Mouse (Mus musculus) hindbrain, postnatal 0 days (tissue): Measurements from ENCODE around the gene Slit3. TPM values are rescaled to one million over a fixed set of nuclear protein-coding genes. Genes with fewer than 3 reads are reported as not detected.
A peak's percentile ranks its signal among the peaks of the same experiment; 100 is the strongest.

Source experiments
- ATAC-seq: fragments of 200-750 bp; cut with Nextera tagmentation; 2 replicates; pipeline ENCODE4 v1.8.0; 2017; ENCODE audit warnings: mild to moderate bottlenecking, moderate TSS enrichment, moderate library complexity
- DNase-seq: peaks from one replicate; pipeline ENCODE4 v3.0.0-alpha.2; 2015; ENCODE audit warnings: low spot score
- H3K27ac ChIP-seq: fragments of 300-500 bp; sonication (generic); 2 replicates; pipeline ENCODE4 v1.5.1; 2014; ENCODE audit warnings: mild to moderate bottlenecking
- H3K27me3 ChIP-seq: fragments of 300-500 bp; sonication (generic); 2 replicates; pipeline ENCODE4 v1.6.1; 2014; ENCODE audit warnings: low read length, mixed read lengths; ENCODE audit not compliant: insufficient read depth
- H3K36me3 ChIP-seq: fragments of 300-500 bp; sonication (generic); 2 replicates; pipeline ENCODE4 v1.6.1; 2014; ENCODE audit warnings: low read length, mixed read lengths; ENCODE audit not compliant: insufficient read depth
- H3K4me1 ChIP-seq: fragments of 300-500 bp; sonication (generic); 2 replicates; pipeline ENCODE4 v1.6.1; 2014; ENCODE audit warnings: antibody characterized with exemption, low read length, mixed read lengths; ENCODE audit not compliant: insufficient read depth
- H3K4me2 ChIP-seq: fragments of 300-500 bp; sonication (generic); 2 replicates; pipeline ENCODE4 v1.6.1; 2014; ENCODE audit warnings: low read depth, mild to moderate bottlenecking, low read length, moderate library complexity, mixed read lengths
- H3K4me3 ChIP-seq: fragments of 300-500 bp; sonication (generic); 2 replicates; pipeline ENCODE4 v1.5.1; 2014; ENCODE audit warnings: low read length
- H3K9ac ChIP-seq: fragments of 300-500 bp; sonication (generic); replicated peaks from 2 replicates; pipeline ENCODE4 v1.6.1; 2014; ENCODE audit warnings: mild to moderate bottlenecking, low read length, moderate library complexity, mixed read lengths
- H3K9me3 ChIP-seq: fragments of 300-500 bp; sonication (generic); 2 replicates; pipeline ENCODE4 v1.6.1; 2016; ENCODE audit warnings: low read length, mixed read lengths
- CTCF ChIP-seq: IDR thresholded peaks from 2 replicates; pipeline ENCODE4 v1.5.1; 2016; ENCODE audit warnings: antibody characterized with exemption, control low read depth, low read depth
- WGBS: fragments of 180-500 bp; shearing (Covaris S2); extraction: QIAGEN DNeasy Blood & Tissue Kit; methylation state at CpG from one replicate; pipeline ENCODE4 v1.1.7; 2014; 5-methylcytosine and 5-hydroxymethylcytosine counted together
- polyA plus RNA-seq: library from polyadenylated mRNA; unstranded; fragments of >200 nt; fragmentation: Nextera tagmentation; extraction: Ambion mirVana; gene quantifications from 2 replicates; pipeline ENCODE4 v1.2.1, GENCODE M21; 2015
- total RNA-seq: library from RNA; depleted of rRNA; stranded (reverse); fragments of >200 nt; gene quantifications from 2 replicates; pipeline ENCODE4 v1.2.3, GENCODE M21; 2014

Gene Slit3
- total and polyA plus RNA-seq, 2 experiments from 2014 or later: 4.9 to 13.4 TPM

GRCm38 (mm10) chr11:35415768-35416401, 294.9 kb downstream of the Slit3 start:
- Histone ChIP-seq H3K9ac (no peak overlapping the region), H3K36me3 (no peaks in the 10 kb centered on the region), H3K9me3 (no peaks in the 10 kb centered on the region), H3K4me1 (0 out of 2 replicates have a peak, but pooled peaks cover 7% of the 10 kb centered on the region), H3K27me3 (no peaks in the 10 kb centered on the region), H3K27ac (no peak overlapping the region), H3K4me3 (no peak overlapping the region), H3K4me2 (no peak overlapping the region)
- ATAC-seq: no peak
- WGBS: 64% methylated on average over 9 of the region's 9 CpGs
- DNase-seq: no peak
- TF ChIP-seq CTCF: no peak

DNA sequence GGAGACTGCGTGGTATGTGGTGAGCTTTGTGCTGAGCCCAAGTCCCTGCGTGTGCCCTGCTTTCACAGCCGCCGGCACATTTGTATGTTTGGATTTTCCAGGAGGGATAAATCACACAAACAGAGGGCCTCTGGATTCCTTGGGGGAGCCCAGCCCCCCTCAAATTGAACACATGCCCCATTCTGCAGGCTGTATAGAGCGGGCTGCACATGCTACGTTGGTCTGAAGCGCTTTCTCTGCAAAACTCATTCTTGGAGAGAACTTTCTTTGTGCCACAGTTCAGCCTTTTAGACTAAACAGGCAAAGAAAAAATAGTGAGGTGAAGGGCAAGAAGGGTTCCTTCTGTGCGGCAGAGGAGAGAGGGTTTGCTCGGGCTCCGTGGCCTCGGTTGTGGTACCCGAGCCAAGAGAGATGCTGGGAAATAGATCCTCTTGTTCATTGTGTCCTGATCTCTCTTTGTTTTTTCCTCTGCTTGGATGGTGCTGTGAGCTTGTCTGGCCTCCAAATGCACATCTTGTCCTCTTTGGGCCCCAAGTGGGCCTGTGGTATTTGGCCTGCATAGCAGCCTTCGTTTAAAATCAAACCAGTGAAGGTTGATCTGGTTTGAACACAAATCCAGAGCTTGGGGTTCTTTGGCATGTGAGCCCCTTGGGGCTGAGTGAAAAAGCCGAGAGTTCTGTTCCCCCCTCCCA, 295.5 kb downstream of the Slit3 start:
- 50% methylated on average over 14 of the region's 14 CpGs for WGBS
- Histone ChIP-seq H3K4me3 (no peak overlapping the region), H3K9ac (no peak overlapping the region), H3K4me2 (no peak overlapping the region), H3K4me1 (0 out of 2 replicates have a peak, but pooled peaks cover 7% of the 10 kb centered on the region), H3K36me3 (no peaks in the 10 kb centered on the region), H3K27me3 (no peaks in the 10 kb centered on the region), H3K27ac (no peak overlapping the region), H3K9me3 (no peaks in the 10 kb centered on the region)
- no peak for TF ChIP-seq CTCF
- DNase-seq: no peak
- peak; percentile 51; the same call in 1 of the 2 replicates for ATAC-seq

GRCm38 (mm10) chr11:35417911-35418552, 297.0 kb downstream of the Slit3 start:
- Histone ChIP-seq H3K27ac (no peak overlapping the region), H3K9me3 (no peaks in the 10 kb centered on the region), H3K4me3 (no peak overlapping the region), H3K4me1 (0 out of 2 replicates have a peak, but pooled peaks cover 7% of the 10 kb centered on the region), H3K9ac (no peak overlapping the region), H3K36me3 (no peaks in the 10 kb centered on the region), H3K27me3 (no peaks in the 10 kb centered on the region), H3K4me2 (no peak overlapping the region)
- WGBS: 74% methylated on average over 13 of the region's 13 CpGs
- no peak for TF ChIP-seq CTCF
- no peak for ATAC-seq
- DNase-seq: no peak

GRCm38 (mm10) chr11:35419013-35419412, 298.0 kb downstream of the Slit3 start:
- Histone ChIP-seq H3K4me2 (no peak overlapping the region), H3K4me1 (0 out of 2 replicates have a peak, but pooled peaks cover 7% of the 10 kb centered on the region), H3K27me3 (no peaks in the 10 kb centered on the region), H3K36me3 (no peaks in the 10 kb centered on the region), H3K9ac (no peak overlapping the region), H3K9me3 (no peaks in the 10 kb centered on the region), H3K27ac (no peak overlapping the region), H3K4me3 (no peak overlapping the region)
- ATAC-seq (no peak), DNase-seq (no peak)
- 66% methylated on average over 5 of the region's 5 CpGs for WGBS
- no peak for TF ChIP-seq CTCF

GRCm38 (mm10) chr11:35421728-35422127, 300.7 kb downstream of the Slit3 start:
- 60% methylated on average over 4 of the region's 4 CpGs for WGBS
- H3K27ac ChIP-seq: no peak overlapping the region
- H3K9ac ChIP-seq: no peak overlapping the region
- no peaks in the 10 kb centered on the region for H3K9me3 ChIP-seq
- H3K4me2 ChIP-seq: no peak overlapping the region
- H3K4me1 ChIP-seq: 0 out of 2 replicates have a peak, but pooled peaks cover 1% of the 10 kb centered on the region
- H3K4me3 ChIP-seq: no peak overlapping the region
- DNase-seq (no peak), ATAC-seq (no peak)
- no peaks in the 10 kb centered on the region for H3K36me3 ChIP-seq
- TF ChIP-seq CTCF: no peak
- H3K27me3 ChIP-seq: no peaks in the 10 kb centered on the region; the same call in 1 of the 2 replicates

DNA sequence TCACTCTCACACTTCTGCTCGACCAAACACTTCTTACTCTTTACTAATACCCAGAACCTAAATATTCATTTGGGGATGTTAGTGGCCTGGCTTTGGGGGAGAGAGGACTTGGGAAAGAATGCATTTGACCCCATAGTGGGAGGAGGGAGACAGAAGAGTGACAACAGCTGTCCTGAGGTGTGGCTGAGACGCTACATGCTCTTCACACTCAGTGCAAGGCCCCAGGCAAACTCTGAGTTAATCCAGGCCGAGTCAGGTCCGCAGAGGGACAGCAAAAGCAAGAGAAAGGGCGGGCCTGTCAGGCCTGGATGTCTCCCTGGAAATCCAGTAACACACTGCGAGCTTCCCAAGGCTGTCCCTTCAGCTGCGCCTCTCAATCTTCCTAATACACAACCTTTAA, 307.0 kb downstream of the Slit3 start:
- Histone ChIP-seq H3K9me3 (no peaks in the 10 kb centered on the region), H3K27ac (no peak overlapping the region), H3K4me1 (no peaks in the 10 kb centered on the region), H3K4me3 (no peak overlapping the region), H3K27me3 (no peaks in the 10 kb centered on the region; the same call in 1 of the 2 replicates), H3K36me3 (no peaks in the 10 kb centered on the region), H3K9ac (no peak overlapping the region), H3K4me2 (no peak overlapping the region)
- ATAC-seq (no peak), DNase-seq (no peak)
- WGBS: 74% methylated on average over 7 of the region's 7 CpGs
- TF ChIP-seq CTCF: no peak
